Mouse (Mus musculus): Measurements from ENCODE around the gene Tnpo3. TPM values are rescaled to one million over a fixed set of nuclear protein-coding genes. Genes with fewer than 3 reads are reported as not detected.

Tnpo3 gene
- total RNA-seq (2021), result 10 to 100 TPM; 29.3 to 32.4 TPM
- long read RNA-seq, experiment 1, full-length matches to known transcripts, result 5 of 44 reads
- long read RNA-seq, experiment 1, partial matches to known transcripts, result 0 of 44 reads
- long read RNA-seq, experiment 1, other reads (novel, unspliced or antisense), result 39 of 44 reads
- long read RNA-seq, experiment 2, full-length matches to known transcripts, result 7 of 46 reads
- long read RNA-seq, experiment 2, partial matches to known transcripts, result 1 of 46 reads
- long read RNA-seq, experiment 2, other reads (novel, unspliced or antisense), result 38 of 46 reads

DNA sequence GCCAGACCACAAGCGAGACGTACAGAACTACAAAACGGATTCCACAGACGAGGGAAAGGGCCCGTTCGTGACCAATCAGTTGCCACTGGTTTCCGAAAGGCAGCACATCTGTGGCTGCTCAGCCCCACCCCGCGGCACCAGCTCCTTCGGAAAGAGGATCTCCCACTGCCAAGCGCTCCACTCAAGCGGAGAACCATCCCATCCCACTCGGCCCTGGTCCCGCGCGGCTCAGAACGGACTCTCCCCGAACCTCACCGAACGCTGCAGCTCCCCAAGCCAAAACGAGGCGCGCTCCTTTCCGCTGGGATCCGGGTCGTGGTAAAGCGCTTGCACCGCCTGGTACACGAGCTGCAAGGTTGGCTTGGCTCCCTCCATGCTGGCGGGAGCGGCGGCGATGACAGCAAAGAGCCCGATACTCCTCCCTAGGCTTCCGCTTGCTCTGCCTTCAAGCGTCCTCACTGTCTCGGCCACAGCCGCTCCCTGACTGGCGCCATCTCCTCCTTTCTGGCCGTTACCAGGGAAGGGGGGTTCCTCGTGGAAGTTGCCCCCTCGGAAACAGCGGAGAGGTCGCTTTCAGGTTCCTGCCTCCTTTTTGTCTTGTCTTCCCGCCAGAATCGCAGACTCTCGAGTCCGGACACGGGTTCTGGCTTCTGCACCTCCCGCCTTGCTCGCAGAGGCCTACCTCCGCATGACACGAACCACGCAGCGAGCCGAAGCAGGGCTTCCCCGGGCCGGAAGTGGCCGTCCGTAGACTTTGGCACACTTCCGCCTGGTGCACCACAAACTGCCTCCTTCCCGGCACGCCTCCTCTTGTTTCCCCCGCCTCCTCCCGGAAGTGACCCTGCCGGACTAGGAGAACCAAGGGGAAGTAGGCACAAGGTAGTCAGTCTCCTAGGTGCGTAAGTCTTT lies at the start of gene Tnpo3:
TSS of gene Tnpo3 (minus strand) at position 777 of the 909 bp plus-strand sequence.
- intact Hi-C loops (cut with DNase I), result no loop called here
- DNase-seq, result peak; percentile 88 to 93

DNA sequence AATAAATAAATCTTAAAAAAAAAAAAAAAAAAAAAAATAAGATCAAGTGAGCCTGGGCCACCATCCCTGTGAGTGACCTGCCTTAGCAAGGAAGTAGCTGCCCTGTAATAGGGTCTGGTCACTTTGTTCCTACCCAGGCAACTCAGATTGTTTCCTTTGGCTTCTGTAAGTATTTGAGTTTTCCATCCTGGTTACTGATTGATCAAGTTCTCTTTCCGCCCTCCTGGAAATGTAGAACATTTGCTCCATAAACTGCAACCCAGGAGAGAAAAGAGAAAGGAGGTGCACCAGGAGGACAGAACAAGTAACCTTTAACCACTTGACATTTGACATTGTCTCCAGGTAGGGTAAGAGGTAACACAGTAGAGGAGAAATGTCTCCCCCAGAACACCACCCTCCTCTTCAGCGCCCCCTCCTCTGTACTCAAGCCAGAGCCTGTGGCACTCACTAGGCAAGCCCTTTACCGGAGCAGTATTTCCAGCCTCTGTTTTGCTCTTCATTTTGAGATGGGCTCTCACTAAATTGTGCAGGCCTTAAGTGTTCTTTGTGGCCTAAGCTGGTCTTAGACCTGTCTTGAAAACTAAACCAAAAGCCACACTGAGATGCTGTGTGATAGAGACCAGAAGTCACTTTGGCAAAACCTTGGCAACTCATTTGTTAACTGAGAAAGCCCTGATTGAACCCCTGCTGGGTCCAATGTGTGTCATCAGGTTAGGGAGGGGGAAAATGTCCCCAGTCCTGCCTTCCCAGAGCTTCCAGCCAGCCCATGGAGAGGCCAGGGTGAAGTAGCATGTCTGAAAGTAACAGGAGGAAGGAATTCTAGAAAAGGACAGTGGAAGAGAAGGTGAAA lies 49.2 kb upstream of the Tnpo3 start:
- no peak for DNase-seq
- intact Hi-C loops (cut with DNase I), result loop anchor here (10.0 kb wide), 1 partner anchor 84 kb away; no protein-coding TSS in a partner anchor

DNA sequence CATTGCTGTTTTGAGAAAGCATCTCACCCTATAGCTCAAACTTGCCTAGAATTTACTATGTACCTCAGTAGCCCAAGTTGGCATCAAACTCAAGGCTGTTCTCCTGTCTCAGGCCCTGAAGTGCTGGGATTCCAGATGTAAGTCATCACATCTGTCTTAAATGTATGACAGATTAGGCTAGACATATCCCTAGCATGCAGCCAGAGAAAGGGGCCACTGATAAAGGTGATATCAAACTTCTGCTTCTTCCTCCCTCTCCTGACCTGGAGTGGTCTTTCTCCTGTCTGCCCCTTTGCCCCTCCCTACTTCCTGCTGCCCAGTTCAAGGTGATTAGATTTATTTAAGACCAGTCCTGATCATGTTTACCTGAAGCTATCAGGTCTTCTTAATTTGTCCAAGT lies 43.6 kb upstream of the Tnpo3 start:
- DNase-seq, result no peak
- intact Hi-C loops (cut with DNase I), result loop anchor here (10.0 kb wide), 1 partner anchor 78 kb away; no protein-coding TSS in a partner anchor

DNA sequence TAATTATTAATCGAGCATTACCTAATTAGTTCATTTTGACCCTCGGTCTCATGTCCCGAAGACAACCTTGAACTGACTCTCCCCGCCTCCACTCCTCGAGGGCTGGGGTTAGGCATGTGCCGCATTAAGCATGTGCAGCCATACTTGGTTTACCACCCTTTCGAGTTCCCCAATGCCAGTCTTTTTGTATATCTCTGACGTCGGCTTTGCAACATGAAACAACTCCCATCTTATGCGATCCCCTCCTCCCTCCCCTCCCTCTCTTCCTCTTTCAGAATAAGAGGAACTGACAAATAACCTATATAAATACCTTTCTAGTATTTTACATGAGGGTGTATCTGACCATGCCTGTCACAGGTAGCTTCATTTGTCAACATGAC lies 40.5 kb upstream of the Tnpo3 start:
- intact Hi-C loops (cut with DNase I), result loop anchor here (10.0 kb wide), 1 partner anchor 75 kb away; no protein-coding TSS in a partner anchor
- no peak for DNase-seq

DNA sequence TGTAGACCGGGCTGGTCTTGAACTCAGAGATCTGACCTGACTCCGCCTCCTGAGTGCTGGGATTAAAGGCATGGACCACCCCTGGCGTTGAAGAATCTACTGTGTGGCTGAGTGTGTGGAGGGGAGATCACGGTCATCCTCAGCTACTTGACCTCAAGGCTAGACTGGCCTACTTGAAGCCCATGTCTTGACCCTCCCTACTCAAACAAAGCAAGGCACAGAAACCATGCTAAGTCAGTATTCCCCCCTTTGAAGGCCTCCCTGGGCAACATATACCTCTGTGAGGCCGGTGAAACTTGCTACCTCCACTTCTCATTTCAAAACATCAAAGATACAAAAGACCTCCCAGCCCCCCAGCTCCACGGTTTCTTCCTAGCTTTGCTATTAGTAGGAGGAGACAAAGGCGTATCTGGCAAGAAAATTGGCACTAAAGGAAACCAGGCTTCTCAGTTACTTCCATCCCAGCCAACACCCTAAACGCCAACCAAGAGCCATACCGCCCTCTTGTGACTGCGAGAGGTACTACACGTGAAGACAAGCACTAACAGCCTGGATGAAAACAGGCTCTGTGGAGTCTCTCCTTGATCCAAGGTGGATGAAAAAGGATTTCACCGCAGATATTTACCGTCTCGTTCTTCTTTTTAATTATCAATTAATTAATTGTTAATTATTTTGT lies 39.9 kb upstream of the Tnpo3 start:
- intact Hi-C loops (cut with DNase I), result loop anchor here (1.0 to 10.0 kb wide), 2 partner anchors 75 to 132 kb away; no protein-coding TSS in a partner anchor
- DNase-seq, result peak; percentile 73 to 78

DNA sequence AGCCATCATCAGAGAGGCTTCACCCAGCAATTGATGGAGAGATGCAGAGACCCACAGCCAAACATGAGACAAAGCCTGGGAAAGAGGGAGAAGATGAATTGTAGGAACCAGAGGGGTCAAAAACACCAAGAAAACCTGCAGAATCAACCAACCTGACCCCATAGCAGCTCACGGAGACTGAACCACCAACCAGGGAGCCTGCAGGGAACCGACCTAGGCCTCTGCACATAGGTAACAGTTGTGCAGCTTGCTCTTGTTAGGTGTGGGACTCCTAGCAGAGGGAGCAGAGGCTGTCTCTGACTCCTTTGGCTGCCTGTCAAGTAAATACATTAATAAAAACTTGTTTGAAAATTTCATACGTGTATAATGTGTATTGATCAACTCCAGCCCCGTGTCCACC lies 32.1 kb upstream of the Tnpo3 start:
- no peak for DNase-seq
- intact Hi-C loops (cut with DNase I), result no loop called here

DNA sequence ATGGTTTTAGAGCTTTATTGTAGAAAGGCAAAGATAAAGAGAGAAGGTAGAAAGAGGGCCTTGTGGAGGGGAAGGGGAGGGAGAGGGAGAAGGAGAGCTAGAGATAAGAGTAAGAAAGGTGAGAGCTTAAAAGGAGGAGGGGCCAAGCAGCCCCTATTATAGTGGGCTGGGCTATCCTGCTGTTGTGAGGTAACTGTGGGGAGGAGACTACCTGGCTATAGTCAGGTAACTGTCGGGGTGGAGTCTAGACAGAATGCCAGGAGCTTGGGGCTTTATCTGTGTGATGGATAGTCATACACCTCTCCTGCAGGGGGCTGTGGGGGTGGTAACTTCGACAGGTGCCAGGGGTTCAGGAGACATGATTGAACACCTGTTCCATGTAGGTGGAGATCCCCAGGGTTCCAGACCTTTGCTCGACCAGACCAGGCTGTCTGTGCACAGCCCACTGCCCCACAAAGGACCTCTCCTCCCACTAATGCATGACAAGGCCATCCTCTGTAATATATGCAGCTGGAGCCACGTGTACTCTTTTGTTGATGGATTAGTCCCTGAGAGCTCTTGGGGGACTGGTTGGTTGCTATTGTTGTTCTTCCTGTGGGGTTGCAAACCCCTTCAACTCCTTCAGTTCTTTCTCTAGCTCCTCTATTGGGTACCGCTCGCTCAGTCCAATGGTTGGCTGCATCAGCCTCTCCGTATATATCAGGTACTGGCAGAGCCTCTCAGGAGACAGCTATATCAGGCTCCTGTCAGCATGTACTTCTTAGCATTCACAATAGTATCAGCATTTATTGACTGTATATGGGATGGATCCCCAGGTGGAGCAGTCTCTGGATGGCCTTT lies 30.1 kb upstream of the Tnpo3 start:
- no peak for DNase-seq
- intact Hi-C loops (cut with DNase I), result no loop called here

DNA sequence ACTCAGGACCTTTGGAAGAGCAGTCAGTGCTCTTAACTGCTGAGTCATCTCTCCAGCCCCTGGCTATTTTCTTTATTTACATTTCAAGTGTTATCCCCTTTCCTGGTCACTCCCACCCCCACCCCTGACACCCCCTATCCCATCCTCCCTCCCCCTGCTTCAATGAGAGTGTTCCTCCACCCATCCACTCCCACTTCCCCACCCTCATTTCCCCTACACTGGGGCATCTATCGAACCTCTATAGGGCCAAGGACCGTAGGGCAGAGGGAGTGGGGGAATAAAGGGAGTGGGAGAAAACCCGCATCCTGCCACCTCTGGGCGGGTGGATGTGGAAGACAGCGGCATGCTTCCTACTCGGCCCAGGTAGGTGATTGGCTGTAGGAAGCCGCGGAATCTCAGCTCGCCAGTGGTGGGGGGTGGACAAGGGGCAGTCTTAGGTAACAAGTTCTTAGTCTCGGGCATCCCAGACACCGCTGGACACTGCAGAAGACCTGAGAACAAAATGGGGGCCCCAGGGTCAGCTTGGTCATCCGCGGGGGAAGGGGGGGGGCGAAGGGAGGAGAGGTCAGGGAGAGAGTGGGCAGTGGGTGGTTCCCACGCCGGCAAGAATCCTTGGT lies 29.3 kb upstream of the Tnpo3 start:
- DNase-seq, result no peak
- intact Hi-C loops (cut with DNase I), result no loop called here

DNA sequence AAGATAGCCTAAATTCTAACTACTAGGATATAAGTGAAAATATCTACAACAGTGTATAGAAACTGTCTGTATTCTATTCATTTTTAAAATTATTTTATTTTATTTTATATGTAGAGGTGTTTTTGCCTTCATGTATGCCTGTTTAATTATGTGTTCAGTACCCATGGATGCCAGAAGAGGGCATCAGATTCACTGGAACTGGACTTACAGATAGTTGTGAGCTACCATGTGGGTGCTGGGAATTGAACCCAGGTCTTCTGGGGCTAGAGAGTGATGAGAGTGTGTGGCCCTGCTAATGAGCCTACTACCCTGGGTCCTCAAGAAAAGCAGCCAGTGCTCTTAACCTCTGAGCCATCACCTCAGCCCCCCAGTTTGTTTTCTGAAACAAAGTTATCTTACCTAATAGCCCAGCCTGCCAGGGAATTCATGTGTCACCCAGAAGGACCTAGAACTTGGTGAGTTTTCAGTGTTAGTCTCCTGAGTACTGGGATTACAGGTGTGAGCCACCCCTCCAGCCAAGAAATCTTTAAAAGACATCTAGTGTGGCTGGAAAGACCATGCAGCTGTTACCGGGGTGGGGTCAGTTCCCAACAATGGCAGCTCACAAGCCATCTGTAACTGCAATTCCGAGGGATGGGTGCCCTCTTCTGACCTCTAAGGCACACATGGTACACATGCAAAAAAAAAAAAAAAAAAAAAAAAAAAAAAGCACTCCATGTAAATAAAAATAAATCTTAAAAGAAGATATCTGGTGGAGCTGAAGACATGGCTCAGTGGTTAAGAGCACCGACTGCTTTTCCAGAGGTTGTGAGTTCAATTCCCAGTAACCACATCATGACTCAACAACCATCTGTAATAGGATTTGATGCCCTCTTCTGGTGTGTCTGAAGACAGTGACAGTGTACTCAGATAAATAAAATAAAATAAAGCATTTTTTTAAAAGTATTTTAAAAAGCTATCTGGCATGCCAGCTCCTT lies 28.0 kb upstream of the Tnpo3 start:
- intact Hi-C loops (cut with DNase I), result no loop called here
- no peak for DNase-seq

DNA sequence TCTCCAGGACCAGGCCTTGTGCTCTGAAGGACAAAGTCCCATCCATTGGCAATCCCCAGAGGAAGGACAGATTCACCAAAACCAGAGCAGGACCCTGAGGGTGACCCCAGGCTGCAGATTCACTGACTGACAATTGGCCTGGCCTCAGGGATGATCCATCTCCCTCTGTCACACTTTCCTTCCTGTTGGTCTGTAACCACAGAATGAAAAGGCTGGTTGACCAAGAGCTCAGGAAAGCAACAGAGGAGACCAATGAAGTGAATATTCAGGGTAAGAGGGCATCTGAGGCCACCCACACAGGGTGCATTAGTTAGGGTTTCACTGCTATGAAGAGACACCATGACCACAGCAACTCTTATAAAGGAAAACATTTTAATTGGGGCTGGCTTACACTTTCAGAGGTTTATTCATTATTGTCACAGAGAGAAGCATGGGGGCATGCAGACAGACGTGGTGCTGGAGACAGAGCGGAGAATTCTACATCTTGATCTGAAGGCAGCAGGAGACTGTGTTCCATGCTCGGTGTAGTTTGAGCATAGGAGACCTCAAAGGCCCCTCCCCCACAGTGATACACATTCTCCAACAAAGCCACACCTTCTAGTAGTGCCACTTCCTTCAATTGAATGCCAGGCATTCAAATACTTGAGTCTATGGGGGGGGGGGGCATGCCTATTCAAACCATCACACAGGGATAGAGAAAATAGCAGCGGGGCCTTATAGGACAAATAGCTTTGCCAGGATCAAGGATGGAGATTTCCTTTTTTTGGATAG lies 26.8 kb upstream of the Tnpo3 start:
- intact Hi-C loops (cut with DNase I), result no loop called here
- no peak for DNase-seq

DNA sequence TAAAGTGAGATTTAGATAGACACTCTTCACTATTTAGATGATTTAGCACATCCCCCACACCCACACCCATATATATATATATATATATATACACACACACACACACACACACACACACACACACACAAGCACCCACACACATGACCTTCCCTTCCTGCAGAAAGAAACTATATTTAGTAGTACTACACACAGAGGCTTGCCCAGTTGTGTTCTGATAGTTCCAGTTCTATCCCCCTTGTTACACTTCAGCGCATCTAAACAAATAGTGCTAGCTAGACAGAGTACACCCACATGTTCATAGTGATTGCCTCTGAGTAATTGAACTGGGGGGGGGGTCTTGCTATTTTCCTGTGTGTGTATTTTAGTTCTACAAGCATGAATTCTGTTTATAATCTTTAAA lies 24.9 kb upstream of the Tnpo3 start:
- intact Hi-C loops (cut with DNase I), result no loop called here
- DNase-seq, result no peak

DNA sequence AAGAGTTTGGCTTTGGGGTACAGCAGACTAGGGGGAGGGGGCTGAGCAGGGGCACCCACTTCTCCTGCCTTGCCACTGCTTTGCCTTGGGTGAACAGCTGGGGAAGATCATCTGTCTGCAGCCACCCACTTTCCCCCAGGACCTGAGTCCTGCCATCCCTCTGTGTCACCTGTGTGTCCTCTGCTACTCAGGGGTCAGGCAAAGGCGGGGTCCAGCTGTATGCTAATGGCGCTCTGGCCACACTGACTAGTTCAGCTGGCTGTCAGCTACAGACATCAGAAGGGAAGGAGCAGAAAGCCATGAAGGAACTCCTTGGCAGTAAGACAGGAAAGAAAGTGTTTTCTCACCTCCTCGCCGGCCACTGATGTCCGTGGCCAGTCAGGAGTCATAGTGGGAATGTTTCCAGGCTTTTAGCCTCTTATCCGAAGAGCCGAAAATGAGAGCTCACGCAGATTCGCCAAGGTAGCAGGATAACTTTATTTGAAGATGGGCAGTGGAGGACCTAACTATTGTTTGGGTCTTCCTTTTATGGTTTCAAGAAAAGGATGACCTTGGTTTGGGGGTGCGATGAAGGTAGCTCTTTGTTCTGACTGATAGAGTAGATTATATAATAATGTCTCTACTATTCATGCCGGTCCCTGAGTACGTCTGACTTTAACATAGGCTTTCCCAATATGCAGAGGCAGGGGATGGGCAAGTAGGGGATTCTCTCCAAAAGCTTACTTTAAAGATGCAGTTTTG lies 23.0 kb upstream of the Tnpo3 start:
- DNase-seq, result no peak
- intact Hi-C loops (cut with DNase I), result no loop called here

DNA sequence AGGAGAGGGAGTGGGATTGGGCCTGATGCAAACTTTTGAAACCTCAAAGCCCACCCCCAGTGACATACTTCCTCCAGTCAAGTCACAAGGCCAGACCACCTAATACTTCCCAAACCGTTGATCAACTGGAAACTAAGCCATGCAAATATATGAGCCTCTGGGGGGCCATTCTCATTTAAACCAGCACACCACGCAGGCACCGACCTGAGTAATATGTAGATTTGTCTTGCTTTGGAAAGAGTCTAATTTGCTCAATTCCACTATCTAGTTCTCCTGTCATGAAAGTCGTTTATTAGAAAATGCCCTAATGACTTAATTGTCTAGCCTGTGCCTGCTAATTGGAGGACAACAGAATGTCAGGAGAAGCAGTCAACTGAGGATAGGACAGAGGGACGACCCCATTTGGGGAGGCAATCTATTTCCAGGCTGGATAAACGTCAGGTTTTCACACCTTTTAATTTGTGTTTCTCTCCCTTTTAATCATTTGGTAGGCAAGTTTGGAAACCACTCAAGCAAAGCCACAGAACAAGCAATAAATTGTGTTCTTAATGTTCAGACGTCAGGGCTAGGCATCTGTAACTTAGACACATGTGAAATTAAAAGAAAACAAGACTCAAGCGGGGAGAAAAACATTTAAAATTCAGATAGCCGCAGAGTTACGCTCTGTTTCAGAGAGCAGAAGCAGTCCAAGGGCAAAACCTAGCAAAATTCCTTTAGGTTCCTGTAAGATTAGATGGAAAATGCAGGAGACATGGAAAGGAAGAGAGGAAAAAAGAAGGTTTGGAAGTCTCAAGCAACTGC lies 22.3 kb upstream of the Tnpo3 start:
- no peak for DNase-seq
- intact Hi-C loops (cut with DNase I), result no loop called here

DNA sequence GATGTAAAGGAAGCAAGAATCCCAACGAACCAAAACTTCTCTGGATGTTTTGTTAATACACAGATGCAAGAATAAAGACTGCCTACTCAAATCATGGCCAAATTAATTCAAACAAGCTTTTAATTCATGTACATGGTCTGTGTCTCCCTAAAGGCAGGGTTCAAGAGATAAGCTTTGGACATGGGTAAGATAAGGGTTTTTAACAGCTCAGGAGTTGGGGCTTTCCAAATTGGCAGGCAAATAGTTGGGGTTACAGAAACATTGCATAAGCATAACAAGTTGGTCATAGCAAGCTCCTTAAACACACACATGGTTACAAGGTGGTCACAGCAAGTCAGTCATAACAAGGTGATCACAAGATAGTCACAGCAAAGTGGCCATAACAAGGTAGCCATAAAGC lies 20.5 kb upstream of the Tnpo3 start:
- DNase-seq, result no peak
- intact Hi-C loops (cut with DNase I), result no loop called here

DNA sequence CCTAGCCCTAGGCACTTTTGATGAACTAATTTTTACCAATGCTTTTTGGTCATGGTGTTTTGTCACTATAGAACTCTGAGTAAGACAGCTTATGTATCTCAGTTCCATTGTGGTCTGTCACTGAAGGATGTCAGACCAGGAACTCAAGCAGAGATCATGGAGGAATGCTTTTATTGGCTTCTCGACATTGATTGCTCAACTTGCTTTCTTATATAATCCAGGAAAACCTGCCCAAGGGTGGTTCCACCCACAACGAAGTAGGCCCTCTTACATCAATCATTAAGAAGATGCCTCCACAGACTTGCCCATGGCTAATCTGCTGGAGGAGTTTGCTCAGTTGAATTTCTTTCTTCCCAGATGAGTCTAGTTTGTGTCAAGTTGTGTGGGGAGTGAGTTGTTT lies 18.1 kb upstream of the Tnpo3 start:
- intact Hi-C loops (cut with DNase I), result no loop called here
- no peak for DNase-seq

All from gastrocnemius, postnatal 36 days (tissue).